Mouse (Mus musculus) intestine, postnatal 0 days (tissue): ENCODE measurements at regions not wholly inside any gene's neighbourhood (a gene's known extent, or its start where the extent isn't known, plus 50 kb on each side); places are given as distances from the start of the nearest gene placed in this dataset.

Experiments used
- ATAC-seq: fragments of 200-750 bp; cut with Nextera tagmentation; 2 replicates; pipeline ENCODE4 v1.8.0; 2017; ENCODE audit warnings: mild to moderate bottlenecking, moderate TSS enrichment, moderate library complexity
- H3K27ac ChIP-seq: fragments of 300-500 bp; sonication (generic); 2 replicates; pipeline ENCODE4 v1.5.1; 2014; ENCODE audit warnings: mild to moderate bottlenecking, low read depth, low read length, moderate library complexity
- H3K27me3 ChIP-seq: fragments of 300-500 bp; sonication (generic); replicated peaks from 2 replicates; pipeline ENCODE4 v1.6.1; 2014; ENCODE audit warnings: low read length, mixed read lengths; ENCODE audit not compliant: control insufficient read depth, insufficient read depth
- H3K36me3 ChIP-seq: fragments of 300-500 bp; sonication (generic); 2 replicates; pipeline ENCODE4 v1.6.1; 2014; ENCODE audit warnings: mild to moderate bottlenecking, moderate library complexity; ENCODE audit not compliant: control insufficient read depth, insufficient read depth
- H3K4me1 ChIP-seq: fragments of 300-500 bp; sonication (generic); replicated peaks from 2 replicates; pipeline ENCODE4 v1.6.1; 2014; ENCODE audit warnings: antibody characterized with exemption, low read length, mixed read lengths; ENCODE audit not compliant: control insufficient read depth, insufficient read depth
- H3K4me2 ChIP-seq: fragments of 300-500 bp; sonication (generic); replicated peaks from 2 replicates; pipeline ENCODE4 v1.6.1; 2014; ENCODE audit warnings: low read depth, mild to moderate bottlenecking, moderate library complexity
- H3K4me3 ChIP-seq: fragments of 300-500 bp; sonication (generic); 2 replicates; pipeline ENCODE4 v1.5.1; 2014; ENCODE audit warnings: low read depth, low read length
- H3K9ac ChIP-seq: fragments of 300-500 bp; sonication (generic); 2 replicates; pipeline ENCODE4 v1.6.1; 2014; ENCODE audit warnings: mild to moderate bottlenecking, low read depth, low read length
- H3K9me3 ChIP-seq: fragments of 300-500 bp; sonication (generic); 2 replicates; pipeline ENCODE4 v1.6.1; 2016; ENCODE audit warnings: mixed run types; ENCODE audit not compliant: control insufficient read depth
- CTCF ChIP-seq: sonication (generic); IDR thresholded peaks from 2 replicates; pipeline ENCODE4 v1.5.1; 2016; ENCODE audit warnings: low read depth, mild to moderate bottlenecking, control low read depth, antibody characterized with exemption, moderate library complexity
- WGBS: fragments of 180-500 bp; shearing (Covaris S2); extraction: QIAGEN DNeasy Blood & Tissue Kit; methylation state at CpG from one replicate; pipeline ENCODE4 v1.1.7; 2014; 5-methylcytosine and 5-hydroxymethylcytosine counted together

- TF ChIP-seq CTCF: no peak
- Histone ChIP-seq H3K9ac (no peak overlapping the region), H3K4me1 (no peaks in the 10 kb centered on the region), H3K27ac (no peak overlapping the region), H3K9me3 (no peaks in the 10 kb centered on the region), H3K36me3 (no peaks in the 10 kb centered on the region), H3K27me3 (no peaks in the 10 kb centered on the region), H3K4me2 (no peak overlapping the region), H3K4me3 (no peak overlapping the region)
- WGBS: 30% methylated on average over 1 of the region's 1 CpGs
- ATAC-seq: no peak
These were observed 162.1 kb upstream of the Cops8 start for GRCm38 (mm10) chr1:90440638-90441037.

- no peak overlapping the region for H3K4me2 ChIP-seq
- H3K27ac ChIP-seq: no peak overlapping the region
- H3K9me3 ChIP-seq: no peaks in the 10 kb centered on the region
- no peaks in the 10 kb centered on the region for H3K36me3 ChIP-seq
- no peaks in the 10 kb centered on the region for H3K27me3 ChIP-seq
- 75% methylated on average over 10 of the region's 10 CpGs for WGBS
- no peak overlapping the region for H3K9ac ChIP-seq
- H3K4me1 ChIP-seq: no peaks in the 10 kb centered on the region
- TF ChIP-seq CTCF: no peak
- no peak for ATAC-seq
- no peak overlapping the region for H3K4me3 ChIP-seq
These were observed 161.5 kb upstream of the Cops8 start for GRCm38 (mm10) chr1:90441134-90441868.

GRCm38 (mm10) chr1:90442250-90443240, 160.2 kb upstream of the Cops8 start:
- no peak for TF ChIP-seq CTCF
- H3K4me1 ChIP-seq: no peaks in the 10 kb centered on the region
- H3K9me3 ChIP-seq: no peaks in the 10 kb centered on the region
- H3K27me3 ChIP-seq: no peaks in the 10 kb centered on the region
- no peak for ATAC-seq
- no peak overlapping the region for H3K4me2 ChIP-seq
- H3K36me3 ChIP-seq: no peaks in the 10 kb centered on the region
- no peak overlapping the region for H3K27ac ChIP-seq
- H3K9ac ChIP-seq: no peak overlapping the region
- no peak overlapping the region for H3K4me3 ChIP-seq
- WGBS: 61% methylated on average over 19 of the region's 19 CpGs

GRCm38 (mm10) chr1:90449571-90450226, 153.1 kb upstream of the Cops8 start:
- Histone ChIP-seq H3K4me1 (no peaks in the 10 kb centered on the region), H3K4me3 (no peak overlapping the region), H3K27ac (no peak overlapping the region), H3K9me3 (no peaks in the 10 kb centered on the region), H3K4me2 (no peak overlapping the region), H3K9ac (no peak overlapping the region), H3K36me3 (no peaks in the 10 kb centered on the region), H3K27me3 (no peaks in the 10 kb centered on the region)
- TF ChIP-seq CTCF: no peak
- ATAC-seq: no peak
- 61% methylated on average over 7 of the region's 7 CpGs for WGBS

- 58% methylated on average over 6 of the region's 6 CpGs for WGBS
- Histone ChIP-seq H3K9me3 (no peaks in the 10 kb centered on the region), H3K9ac (no peak overlapping the region), H3K4me1 (no peaks in the 10 kb centered on the region), H3K27me3 (no peaks in the 10 kb centered on the region), H3K4me2 (no peak overlapping the region), H3K36me3 (no peaks in the 10 kb centered on the region), H3K4me3 (no peak overlapping the region), H3K27ac (no peak overlapping the region)
- TF ChIP-seq CTCF: no peak
- ATAC-seq: no peak
These were observed 150.7 kb upstream of the Cops8 start for GRCm38 (mm10) chr1:90451942-90452557.
